Mouse (Mus musculus) embryo, embryonic 11.5 days (tissue): ENCODE results near the gene Ndufv3.

Experiments used
- DNase-seq: peaks from one replicate; pipeline ENCODE4 v3.0.0-alpha.2; 2012; ENCODE audit warnings: low read depth, low spot score

The Ndufv3 gene

GRCm38 (mm10) chr17:31519946-31520838, at the start of gene Ndufv3, which contains the start of gene Wdr4:
Ndufv3 (plus strand) TSS chr17:31520115.
Wdr4 (minus strand) TSS chr17:31519980.
- peak; percentile 98 for DNase-seq

- DNase-seq, result no peak
Measured at GRCm38 (mm10) chr17:31470766-31471418, 49.0 kb upstream of the Ndufv3 start.

GRCm38 (mm10) chr17:31474388-31474787, 45.5 kb upstream of the Ndufv3 start:
- DNase-seq, result no peak

GRCm38 (mm10) chr17:31478606-31479005, 41.3 kb upstream of the Ndufv3 start:
- DNase-seq, result no peak

DNA sequence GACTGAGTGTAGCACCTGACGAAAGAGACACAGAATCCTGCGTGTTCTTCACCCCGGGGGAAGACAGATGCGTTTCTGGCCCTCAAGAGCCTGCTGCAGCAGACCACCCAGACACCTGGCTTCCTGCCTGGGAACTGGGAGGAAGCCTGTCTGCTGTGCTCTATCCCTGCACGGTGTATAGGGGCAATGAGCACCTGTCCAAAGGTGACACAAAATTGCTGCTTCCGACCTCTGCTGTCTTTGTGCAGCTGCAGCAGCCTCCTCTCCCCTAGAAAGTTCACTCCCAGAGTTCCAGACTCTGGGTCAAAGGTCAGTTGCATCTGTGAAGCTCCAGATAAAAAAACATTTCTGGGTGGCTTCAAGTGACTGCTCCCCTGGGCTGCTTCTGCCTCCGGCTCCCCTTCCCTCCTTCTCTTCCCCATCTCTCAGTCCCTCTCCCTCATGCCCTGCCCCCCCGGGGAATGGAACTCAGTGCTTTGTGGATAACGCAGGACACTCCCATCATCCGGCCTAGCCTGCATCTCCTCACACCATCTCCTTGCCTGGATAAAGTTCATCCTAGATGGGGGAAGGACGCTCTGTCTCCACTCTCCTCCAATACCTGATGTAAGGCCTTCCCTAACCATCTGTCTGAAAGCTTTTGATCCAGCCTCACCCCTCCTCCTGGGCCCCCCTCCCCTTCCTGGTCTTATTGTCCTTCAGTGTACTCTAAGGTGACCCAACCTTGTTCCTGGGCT, 40.6 kb upstream of the Ndufv3 start:
- no peak for DNase-seq

GRCm38 (mm10) chr17:31486616-31487198, 33.2 kb upstream of the Ndufv3 start:
- no peak for DNase-seq

- DNase-seq, result no peak
Measured at GRCm38 (mm10) chr17:31487433-31488060, 32.4 kb upstream of the Ndufv3 start.

DNA sequence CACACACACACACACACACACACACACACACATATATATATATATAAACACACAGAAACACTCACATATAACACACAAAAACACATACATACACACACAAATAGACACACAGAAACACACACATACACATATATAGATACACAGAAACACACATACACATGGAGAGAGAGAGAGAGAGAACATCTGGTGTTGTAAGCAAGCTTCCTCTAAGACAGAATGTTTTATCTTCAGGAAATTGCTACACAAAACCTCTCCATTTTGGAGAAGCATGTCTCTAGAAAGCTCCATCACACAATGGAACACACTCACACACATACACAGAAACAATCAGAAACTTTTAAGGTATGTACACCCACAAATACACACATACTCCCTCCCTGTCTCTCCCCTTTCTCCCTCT, 28.6 kb upstream of the Ndufv3 start:
- no peak for DNase-seq

GRCm38 (mm10) chr17:31492416-31492815, 27.5 kb upstream of the Ndufv3 start:
- DNase-seq, result peak; percentile 76

- DNase-seq, result no peak
Measured at GRCm38 (mm10) chr17:31494989-31495388, 24.9 kb upstream of the Ndufv3 start.

DNA sequence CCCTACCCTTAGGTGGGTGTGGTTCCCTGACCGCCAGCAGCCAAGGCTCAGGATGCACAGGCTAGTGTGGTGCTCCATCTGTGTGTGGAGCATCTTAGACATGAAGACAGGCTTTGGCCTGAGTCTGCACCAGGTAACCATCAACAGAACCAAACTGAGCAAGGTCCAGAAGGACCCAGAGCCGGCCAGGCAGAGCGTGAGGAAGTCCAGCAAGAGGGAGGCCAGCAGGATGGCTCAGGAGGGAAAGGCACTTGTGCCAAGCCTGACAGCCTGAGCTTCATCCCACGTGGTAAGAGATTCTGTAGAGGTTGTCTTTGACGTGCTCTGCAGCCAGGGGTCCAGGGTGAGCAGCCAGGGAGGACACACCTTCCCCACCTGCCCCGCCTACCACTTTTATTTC, 22.2 kb upstream of the Ndufv3 start:
- no peak for DNase-seq

DNA sequence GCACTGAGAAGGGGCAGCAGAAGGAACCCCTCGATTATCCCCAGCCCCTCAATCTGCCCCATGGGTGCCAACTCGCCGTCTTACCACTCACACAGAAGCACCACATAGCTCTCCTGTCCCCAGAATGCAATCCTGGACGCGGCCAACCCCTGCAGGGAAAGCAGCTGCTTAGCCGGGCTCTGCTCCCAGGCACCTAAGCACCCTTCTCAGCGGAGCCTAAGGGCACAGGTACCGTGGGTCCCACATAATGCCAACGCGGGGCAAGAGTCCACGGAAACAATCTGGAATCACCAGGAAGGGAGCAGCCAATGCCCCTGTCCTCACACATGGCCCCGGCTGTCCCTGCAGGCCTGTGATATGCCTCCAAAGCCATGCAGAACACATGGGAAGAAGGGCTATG, 20.2 kb upstream of the Ndufv3 start:
- no peak for DNase-seq

- DNase-seq, result no peak
Measured at GRCm38 (mm10) chr17:31500416-31500815, 19.5 kb upstream of the Ndufv3 start.

- no peak for DNase-seq
Measured at GRCm38 (mm10) chr17:31500908-31501307, 19.0 kb upstream of the Ndufv3 start.

GRCm38 (mm10) chr17:31502261-31502927, 17.5 kb upstream of the Ndufv3 start:
- no peak for DNase-seq

DNA sequence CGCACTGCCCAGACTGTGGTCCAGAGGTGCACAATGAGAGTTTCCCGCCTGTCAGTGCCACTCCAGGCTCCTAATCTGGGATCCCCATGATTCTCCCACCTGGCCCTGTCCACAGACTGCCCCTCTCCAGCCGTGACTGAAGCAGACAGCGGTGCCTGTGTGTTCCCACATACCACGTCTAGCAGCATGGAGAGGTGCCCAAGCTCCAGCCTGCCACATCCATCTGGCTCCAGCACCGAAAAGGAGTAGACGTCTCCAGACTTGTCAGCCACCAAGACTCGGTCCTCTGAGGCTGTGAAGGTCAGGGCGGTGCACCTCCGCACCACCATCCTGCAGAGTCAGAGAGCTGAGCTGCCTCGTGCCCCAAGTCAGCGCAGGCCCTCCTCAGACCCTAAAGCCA, 16.6 kb upstream of the Ndufv3 start:
- DNase-seq, result no peak

- no peak for DNase-seq
Measured at GRCm38 (mm10) chr17:31503936-31504335, 16.0 kb upstream of the Ndufv3 start.

DNA sequence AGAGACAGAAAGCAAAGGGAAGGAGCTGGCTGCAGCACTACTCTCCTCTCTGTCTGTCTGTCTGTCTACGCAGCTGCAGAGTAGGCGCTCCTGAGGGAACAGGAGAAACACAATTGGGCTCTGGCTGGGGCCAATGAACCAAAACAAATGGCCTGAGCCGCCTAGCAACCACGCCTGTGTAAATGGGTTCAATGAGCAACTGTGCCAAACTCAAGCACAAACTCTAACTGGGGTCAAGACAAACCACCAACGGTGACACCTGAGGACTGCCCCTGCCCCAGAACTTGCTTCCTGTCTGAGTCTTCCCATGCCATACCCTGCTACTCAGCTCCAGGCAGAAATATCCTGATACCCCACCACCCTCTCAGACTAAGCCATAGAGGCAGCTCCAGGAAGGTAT, 14.9 kb upstream of the Ndufv3 start:
- no peak for DNase-seq

DNA sequence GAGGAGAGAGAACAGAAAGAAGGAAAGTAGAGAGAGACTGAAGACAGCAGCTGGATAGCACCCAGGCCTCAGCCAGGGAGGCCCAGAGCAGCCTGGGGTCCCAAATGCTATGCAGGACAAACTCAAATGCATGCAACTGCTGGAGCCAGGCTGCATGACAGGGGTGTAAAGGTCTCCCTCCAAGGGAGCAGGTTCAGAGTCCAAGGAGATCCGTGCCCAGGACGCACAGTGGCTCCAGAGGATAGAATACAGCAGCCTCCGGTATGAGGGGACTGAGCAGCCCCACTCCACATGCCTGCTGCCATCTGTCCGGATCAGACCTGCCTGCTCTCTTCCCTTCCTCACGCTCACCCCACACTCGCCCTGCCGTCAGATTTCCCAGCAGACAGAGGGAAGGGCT, 13.6 kb upstream of the Ndufv3 start:
- no peak for DNase-seq

GRCm38 (mm10) chr17:31510944-31511343, 9.0 kb upstream of the Ndufv3 start:
- no peak for DNase-seq
